Mouse (Mus musculus): ENCODE measurements around the gene Gm27027. TPM values are rescaled to one million over a fixed set of nuclear protein-coding genes. Genes with fewer than 3 reads are reported as not detected.
A peak's percentile ranks its signal among the peaks of the same experiment; 100 is the strongest.

Gm27027 gene
- polyA plus RNA-seq, 1 experiment from 2014 or later: not detected

GRCm38 (mm10) chr2:93971647-93972046 lies 24.5 kb downstream of the Gm27027 start:
- Histone ChIP-seq H3K27me3 (peaks cover 14% of the 10 kb centered on the region; the same call in 1 of the 2 replicates), H3K36me3 (no peaks in the 10 kb centered on the region)
- no peak for ATAC-seq (ENCODE audit: low FRiP score)

GRCm38 (mm10) chr2:93964494-93965160 lies 31.5 kb downstream of the Gm27027 start:
- peaks cover 12% of the 10 kb centered on the region for H3K4me1 ChIP-seq (replicated peaks)
- H3K27me3 ChIP-seq: peaks cover 11% of the 10 kb centered on the region; the same call in 1 of the 2 replicates
- H3K9me3 ChIP-seq: no peaks in the 10 kb centered on the region
- H3K36me3 ChIP-seq: no peaks in the 10 kb centered on the region
- H3K27ac ChIP-seq: 0 out of 2 replicates have a peak overlapping the region, but pooled peaks have one; percentile 18
- no peak overlapping the region for H3K4me2 ChIP-seq
- 36% methylated on average over 7 of the region's 7 CpGs for WGBS
- no peak overlapping the region for H3K4me3 ChIP-seq
- no peak overlapping the region for H3K9ac ChIP-seq
- ATAC-seq (ENCODE audit: low FRiP score): peak; percentile 36; the same call in 1 of the 2 replicates

More at GRCm38 (mm10) chr2:93971647-93972046, 24.5 kb downstream of the Gm27027 start:
- Histone ChIP-seq H3K4me1 (replicated peaks) (peaks cover 18% of the 10 kb centered on the region), H3K27ac (no peak overlapping the region), H3K9me3 (no peaks in the 10 kb centered on the region), H3K4me2 (no peak overlapping the region), H3K9ac (no peak overlapping the region), H3K4me3 (no peak overlapping the region)
- WGBS: 73% methylated on average over 3 of the region's 3 CpGs

- Histone ChIP-seq H3K36me3 (no peaks in the 10 kb centered on the region), H3K4me1 (replicated peaks) (peaks cover 12% of the 10 kb centered on the region), H3K27me3 (peaks cover 13% of the 10 kb centered on the region; the same call in 1 of the 2 replicates), H3K9me3 (no peaks in the 10 kb centered on the region), H3K4me3 (no peak overlapping the region), H3K4me2 (no peak overlapping the region), H3K9ac (no peak overlapping the region), H3K27ac (no peak overlapping the region)
- no peak for ATAC-seq (ENCODE audit: low FRiP score)
- WGBS: 90% methylated on average over 1 of the region's 1 CpGs
These were observed 32.4 kb downstream of the Gm27027 start for GRCm38 (mm10) chr2:93963802-93964201.

GRCm38 (mm10) chr2:93961716-93962115 lies 34.4 kb downstream of the Gm27027 start:
- Histone ChIP-seq H3K9me3 (no peaks in the 10 kb centered on the region), H3K4me2 (no peak overlapping the region), H3K4me3 (no peak overlapping the region), H3K36me3 (no peaks in the 10 kb centered on the region), H3K27ac (no peak overlapping the region), H3K9ac (no peak overlapping the region), H3K4me1 (replicated peaks) (peaks cover 27% of the 10 kb centered on the region), H3K27me3 (peaks cover 27% of the 10 kb centered on the region)
- ATAC-seq (ENCODE audit: low FRiP score): no peak
- 77% methylated on average over 8 of the region's 8 CpGs for WGBS

- Histone ChIP-seq H3K4me3 (no peak overlapping the region), H3K4me1 (replicated peaks) (peaks cover 40% of the 10 kb centered on the region), H3K27me3 (peaks cover 43% of the 10 kb centered on the region), H3K36me3 (no peaks in the 10 kb centered on the region), H3K27ac (no peak overlapping the region), H3K4me2 (no peak overlapping the region), H3K9ac (no peak overlapping the region), H3K9me3 (no peaks in the 10 kb centered on the region)
- WGBS: 81% methylated on average over 8 of the region's 8 CpGs
- no peak for ATAC-seq (ENCODE audit: low FRiP score)
These were observed 36.8 kb downstream of the Gm27027 start for GRCm38 (mm10) chr2:93959346-93959745.

GRCm38 (mm10) chr2:93958216-93958615 lies 37.9 kb downstream of the Gm27027 start:
- Histone ChIP-seq H3K9ac (no peak overlapping the region), H3K27me3 (peaks cover 54% of the 10 kb centered on the region), H3K4me2 (no peak overlapping the region), H3K9me3 (no peaks in the 10 kb centered on the region), H3K27ac (peak overlapping the region; percentile 76; the same call in 1 of the 2 replicates), H3K4me1 (replicated peaks) (peaks cover 40% of the 10 kb centered on the region), H3K4me3 (no peak overlapping the region), H3K36me3 (no peaks in the 10 kb centered on the region)
- ATAC-seq (ENCODE audit: low FRiP score): no peak
- WGBS: 72% methylated on average over 3 of the region's 3 CpGs

- Histone ChIP-seq H3K36me3 (no peaks in the 10 kb centered on the region), H3K4me1 (replicated peaks) (peaks cover 40% of the 10 kb centered on the region), H3K9ac (no peak overlapping the region), H3K27ac (peak overlapping the region; percentile 76), H3K9me3 (no peaks in the 10 kb centered on the region), H3K4me3 (no peak overlapping the region), H3K4me2 (peak overlapping the region; percentile 98), H3K27me3 (peaks cover 58% of the 10 kb centered on the region)
- 37% methylated on average over 8 of the region's 8 CpGs for WGBS
- no peak for ATAC-seq (ENCODE audit: low FRiP score)
These were observed 38.4 kb downstream of the Gm27027 start for GRCm38 (mm10) chr2:93957785-93958175.

GRCm38 (mm10) chr2:93956908-93957784 lies 39.0 kb downstream of the Gm27027 start, which contains the start of gene Gm13889:
Gene Gm13889, minus strand, starts transcription at chr2:93957201.
- peak within 1 kb of the TSS; percentile 67 for H3K4me3 ChIP-seq
- peaks cover 59% of the 10 kb centered on the region for H3K27me3 ChIP-seq
- 3% methylated on average over 55 of the region's 62 CpGs for WGBS
- ATAC-seq (ENCODE audit: low FRiP score): peak; percentile 64
- H3K4me1 ChIP-seq (replicated peaks): peaks cover 40% of the 10 kb centered on the region
- H3K9me3 ChIP-seq: no peaks in the 10 kb centered on the region
- H3K27ac ChIP-seq: peak within 1 kb of the TSS; percentile 76
- peak within 1 kb of the TSS; percentile 85 for H3K9ac ChIP-seq
- H3K36me3 ChIP-seq: no peaks in the 10 kb centered on the region
- H3K4me2 ChIP-seq: peak within 1 kb of the TSS; percentile 98

- Histone ChIP-seq H3K27ac (peak overlapping the region; percentile 76), H3K4me2 (peak overlapping the region; percentile 98), H3K9ac (peak overlapping the region; percentile 85), H3K36me3 (no peaks in the 10 kb centered on the region), H3K4me1 (replicated peaks) (peaks cover 40% of the 10 kb centered on the region), H3K9me3 (no peaks in the 10 kb centered on the region), H3K27me3 (peaks cover 60% of the 10 kb centered on the region), H3K4me3 (peak overlapping the region; percentile 67)
- WGBS: under 1% methylated on average over 44 of the region's 44 CpGs
- peak; percentile 65 for ATAC-seq (ENCODE audit: low FRiP score)
These were observed 39.8 kb downstream of the Gm27027 start for GRCm38 (mm10) chr2:93956331-93956801.

- Histone ChIP-seq H3K27ac (peak overlapping the region; percentile 76), H3K27me3 (peaks cover 60% of the 10 kb centered on the region), H3K9ac (peak overlapping the region; percentile 85), H3K4me1 (replicated peaks) (peaks cover 40% of the 10 kb centered on the region), H3K4me2 (peak overlapping the region; percentile 98), H3K36me3 (no peaks in the 10 kb centered on the region), H3K9me3 (no peaks in the 10 kb centered on the region), H3K4me3 (peak overlapping the region; percentile 67)
- ATAC-seq (ENCODE audit: low FRiP score): no peak
- under 1% methylated on average over 31 of the region's 31 CpGs for WGBS
These were observed 40.3 kb downstream of the Gm27027 start for GRCm38 (mm10) chr2:93955886-93956285.

- Histone ChIP-seq H3K9me3 (no peaks in the 10 kb centered on the region), H3K36me3 (no peaks in the 10 kb centered on the region), H3K4me2 (peak overlapping the region; percentile 98), H3K4me3 (peak overlapping the region; percentile 67), H3K27ac (no peak overlapping the region), H3K4me1 (replicated peaks) (peaks cover 40% of the 10 kb centered on the region), H3K9ac (peak overlapping the region; percentile 85), H3K27me3 (peaks cover 56% of the 10 kb centered on the region)
- no peak for ATAC-seq (ENCODE audit: low FRiP score)
- WGBS: under 1% methylated on average over 31 of the region's 32 CpGs
These were observed 41.2 kb downstream of the Gm27027 start for GRCm38 (mm10) chr2:93954781-93955578.

Measured in hindbrain, embryonic 13.5 days (tissue).